Mouse (Mus musculus) common myeloid progenitor, adult 5-6 weeks (primary cell): ENCODE results near the gene Tsfm. TPM values are rescaled to one million over a fixed set of nuclear protein-coding genes. Genes with fewer than 3 reads are reported as not detected.
A peak's percentile ranks its signal among the peaks of the same experiment; 100 is the strongest.

Source experiments
- ATAC-seq: replicated peaks from 2 replicates; pipeline ENCODE4 v1.8.0; 2016; ENCODE audit warnings: low read depth, mild to moderate bottlenecking, moderate TSS enrichment, inconsistent platforms; ENCODE audit not compliant: poor library complexity, severe bottlenecking
- total RNA-seq: library from RNA; stranded (forward); fragments of 200-1000, 187-1606 nt; gene quantifications from 2 replicates; pipeline ENCODE4 v1.2.3, GENCODE M21; 2017

Gene Tsfm
- total RNA-seq, 1 experiment from 2014 or later: 42.3 TPM

DNA sequence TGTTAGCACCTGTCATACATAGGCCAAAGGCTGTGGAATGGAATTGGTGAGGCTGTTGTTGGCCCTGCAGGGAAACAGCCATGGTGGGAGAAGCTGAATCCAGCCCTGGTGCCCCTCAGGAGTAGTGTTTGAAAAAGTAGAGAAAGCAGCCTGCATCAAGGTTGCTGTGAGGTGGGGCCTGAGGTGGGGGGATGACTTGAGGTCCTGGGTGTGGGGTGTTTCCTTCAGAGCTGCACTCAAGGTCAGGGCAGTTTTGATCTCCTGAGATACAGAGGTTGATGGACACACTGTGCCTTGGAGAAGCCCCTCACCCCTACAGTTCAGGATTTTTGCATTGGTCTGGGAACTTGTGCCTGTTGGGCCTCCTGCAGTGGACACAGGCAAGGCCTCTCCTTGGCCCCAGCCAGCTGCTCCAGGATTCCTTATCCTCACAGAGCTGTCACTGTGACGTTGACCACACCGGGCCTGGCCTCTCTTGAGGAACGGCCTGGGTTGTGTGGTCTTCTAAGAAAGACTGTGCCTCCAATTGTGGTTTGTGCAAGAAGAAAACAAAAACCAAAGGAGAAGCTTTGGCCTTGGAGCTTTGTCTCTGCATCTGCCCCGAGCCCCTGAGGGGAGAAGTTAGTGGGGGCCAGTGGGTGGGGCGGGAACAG lies 42.0 kb downstream of the Tsfm start:
- ATAC-seq: peak; percentile 29

DNA sequence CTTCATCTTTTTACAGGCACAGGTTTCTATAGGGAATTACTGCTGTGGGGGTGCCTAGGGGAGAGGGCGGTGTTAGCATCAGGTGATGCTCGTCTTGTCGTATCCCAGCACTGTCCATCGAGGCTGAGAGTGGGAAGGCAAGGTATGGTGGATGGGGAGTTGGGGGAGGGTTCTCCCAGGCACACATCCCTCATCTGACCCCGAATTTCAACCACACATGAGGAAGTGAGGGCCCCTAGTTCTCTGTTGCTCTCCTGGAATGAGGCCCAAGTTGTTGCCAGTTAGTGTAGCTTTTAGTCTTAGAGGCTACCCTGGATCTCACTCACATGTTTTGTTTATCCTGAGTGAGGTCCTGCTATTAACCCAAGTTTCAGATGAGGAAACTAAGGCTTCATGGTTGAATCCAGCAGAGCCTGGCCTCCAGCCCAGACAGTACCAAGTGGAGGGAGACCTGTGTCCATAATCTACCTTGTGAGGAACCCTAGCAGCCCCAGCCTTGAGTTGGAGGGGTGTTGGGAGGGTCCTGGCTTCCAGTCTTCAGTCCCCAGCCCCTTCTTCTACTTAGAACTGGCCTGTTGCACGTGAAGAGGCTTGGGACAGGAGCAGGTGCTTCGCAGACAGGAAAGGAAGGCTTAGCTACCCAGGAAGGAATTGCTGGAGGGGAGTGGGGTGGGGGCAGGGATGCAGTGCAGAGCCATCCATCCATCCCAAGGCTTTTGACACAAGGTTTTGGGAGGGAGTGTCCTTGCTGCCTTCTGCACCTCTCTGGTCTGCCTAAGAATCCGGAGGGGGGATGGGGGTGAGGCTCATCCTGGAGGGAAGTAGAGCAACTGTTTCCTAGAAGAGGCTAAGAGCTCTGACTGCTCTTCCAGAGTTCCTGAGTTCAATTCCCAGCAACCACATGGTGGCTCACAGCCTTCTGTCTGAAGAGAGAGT lies 43.2 kb downstream of the Tsfm start:
- peak; percentile 15 for ATAC-seq

DNA sequence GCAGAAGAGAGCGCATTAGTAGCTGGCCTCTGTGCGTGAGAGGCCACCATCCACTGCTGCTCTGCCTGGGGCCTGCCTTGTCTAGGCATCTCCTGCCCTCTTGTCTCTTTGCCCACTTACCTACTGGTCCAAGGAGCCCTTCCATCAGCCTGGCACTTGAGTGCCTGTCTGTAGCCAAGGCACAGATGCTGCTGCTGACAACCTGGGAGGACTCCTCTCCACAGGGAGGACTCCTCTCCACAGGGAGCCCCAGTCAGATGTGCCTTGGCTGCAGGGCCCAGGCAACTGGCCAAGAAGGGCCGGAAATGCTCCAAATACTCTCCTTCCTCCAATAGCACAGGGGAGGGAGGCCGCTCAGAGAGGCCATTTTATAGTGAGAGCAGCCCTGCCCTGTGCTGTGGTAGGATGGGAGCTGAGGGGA lies 44.1 kb downstream of the Tsfm start:
- ATAC-seq: peak; percentile 43

DNA sequence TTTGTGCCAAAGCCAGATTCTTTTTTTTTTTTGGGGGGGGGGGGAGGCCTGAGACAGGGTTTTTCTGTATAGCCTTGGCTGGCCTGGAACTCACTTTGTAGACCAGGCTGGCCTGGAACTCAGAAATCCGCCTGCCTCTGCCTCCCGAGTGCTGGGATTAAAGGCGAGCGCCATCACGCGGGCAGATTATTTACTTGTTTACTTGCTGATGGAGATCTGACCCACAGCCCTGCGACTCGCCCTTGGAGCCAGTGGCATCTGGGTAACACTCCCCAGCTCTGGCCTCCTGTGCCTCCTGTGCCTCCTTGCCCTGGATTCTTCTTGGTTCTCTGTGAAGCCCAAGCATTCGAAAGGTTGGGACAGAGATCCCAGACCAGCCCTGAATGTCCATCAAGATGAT lies 45.1 kb downstream of the Tsfm start:
- ATAC-seq: no peak

DNA sequence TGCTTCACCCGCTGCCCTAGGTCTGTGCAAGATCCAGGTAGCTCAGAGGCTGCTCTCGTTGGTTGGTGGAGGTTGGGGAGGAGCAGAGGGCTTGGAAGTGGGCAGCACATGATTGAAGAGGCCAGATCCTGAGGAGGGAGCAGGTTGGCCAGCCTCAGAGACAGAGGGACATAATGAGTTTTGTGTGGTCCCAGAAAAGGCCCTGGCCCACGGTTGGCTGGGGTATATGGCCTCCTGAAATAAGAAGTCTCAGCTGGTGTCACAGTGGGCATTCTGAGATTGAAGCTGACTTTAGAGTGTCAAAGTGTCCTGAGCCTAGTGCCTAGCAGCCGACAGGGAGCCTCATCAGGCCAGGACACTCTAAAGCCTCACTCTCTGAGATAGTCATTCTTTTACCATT lies 45.5 kb downstream of the Tsfm start:
- no peak for ATAC-seq

DNA sequence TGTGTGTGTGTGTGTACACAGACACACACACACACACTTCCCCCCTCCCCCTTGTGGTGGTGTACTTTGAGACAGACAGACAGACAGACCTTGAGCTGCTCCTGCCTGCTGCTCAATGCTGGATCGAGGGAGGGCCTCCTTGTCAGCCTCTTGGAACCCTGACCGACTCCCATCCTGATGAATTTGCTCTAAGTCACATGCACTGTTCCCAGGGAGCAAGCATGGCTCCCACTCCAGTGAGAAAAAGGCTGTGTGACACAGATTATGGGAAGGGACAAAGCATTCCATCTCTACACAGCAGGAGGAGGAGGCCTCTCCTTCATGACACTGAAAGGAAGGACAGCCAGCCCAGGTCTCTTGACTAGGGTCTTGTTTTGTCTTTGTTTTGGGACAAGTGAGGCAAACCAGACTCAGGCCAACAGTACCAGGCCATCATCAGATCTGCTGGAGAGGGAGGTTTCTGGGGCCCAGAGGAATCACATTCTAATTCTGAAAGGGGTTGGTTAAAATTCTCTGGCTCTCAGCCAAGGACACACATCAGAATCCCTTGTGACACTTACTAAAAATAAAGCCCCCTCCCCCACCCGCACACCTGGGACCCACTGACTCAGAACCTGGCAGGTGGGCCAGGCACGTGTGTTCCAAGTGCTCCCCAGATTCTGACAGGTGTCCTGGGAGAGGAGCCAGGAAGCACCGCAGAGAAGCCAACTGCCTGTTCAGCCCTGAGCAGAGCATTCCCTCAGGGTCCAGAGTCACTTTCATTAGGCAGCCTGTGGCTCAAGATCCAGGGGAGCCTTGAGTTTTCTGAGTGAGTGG lies 46.2 kb downstream of the Tsfm start:
- ATAC-seq: no peak

DNA sequence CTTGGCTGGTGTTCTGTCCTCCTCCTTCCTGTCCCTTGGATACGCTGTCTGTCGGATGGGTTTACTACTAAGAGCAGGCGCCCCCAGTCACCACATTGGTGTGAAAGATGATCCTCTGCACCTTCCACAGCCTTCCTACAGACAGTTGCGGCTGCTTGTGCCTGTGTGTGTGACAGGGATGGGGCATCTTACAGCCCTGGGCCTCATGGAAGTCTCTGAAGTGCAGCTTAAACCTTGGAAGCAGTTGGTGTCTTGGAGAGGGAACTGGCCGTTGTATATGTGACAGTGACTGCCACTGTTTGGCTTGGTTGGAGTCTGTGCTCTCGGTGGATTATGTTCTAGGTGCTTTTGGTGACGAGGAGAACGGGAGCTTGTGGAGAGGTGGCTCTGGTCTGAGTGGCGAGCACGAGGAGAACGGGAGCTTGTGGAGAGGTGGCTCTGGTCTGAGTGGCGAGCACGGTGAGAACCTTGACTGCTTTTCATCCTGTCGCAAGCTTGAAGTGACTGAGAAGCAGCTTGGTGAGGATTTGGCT lies 47.4 kb downstream of the Tsfm start:
- no peak for ATAC-seq

DNA sequence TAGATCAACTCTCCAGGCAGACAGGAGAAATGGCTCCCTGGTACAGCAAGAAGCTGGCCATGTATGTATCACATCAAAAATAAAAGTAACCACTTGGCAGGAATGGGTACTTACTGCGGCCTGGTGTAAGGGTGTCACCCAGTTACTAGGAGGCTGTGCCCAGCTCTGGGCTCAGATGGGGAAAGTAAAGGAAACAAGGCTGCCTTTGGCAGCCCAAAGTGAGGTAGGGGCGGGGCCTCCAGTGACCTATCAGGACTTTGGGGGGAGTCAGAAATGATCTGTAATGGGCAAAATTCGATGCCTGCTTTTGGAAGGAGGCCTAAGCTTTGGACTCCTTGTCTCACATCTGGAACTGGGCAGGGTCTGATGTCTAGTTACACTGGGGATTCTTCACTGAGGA lies 48.9 kb downstream of the Tsfm start:
- ATAC-seq: no peak

DNA sequence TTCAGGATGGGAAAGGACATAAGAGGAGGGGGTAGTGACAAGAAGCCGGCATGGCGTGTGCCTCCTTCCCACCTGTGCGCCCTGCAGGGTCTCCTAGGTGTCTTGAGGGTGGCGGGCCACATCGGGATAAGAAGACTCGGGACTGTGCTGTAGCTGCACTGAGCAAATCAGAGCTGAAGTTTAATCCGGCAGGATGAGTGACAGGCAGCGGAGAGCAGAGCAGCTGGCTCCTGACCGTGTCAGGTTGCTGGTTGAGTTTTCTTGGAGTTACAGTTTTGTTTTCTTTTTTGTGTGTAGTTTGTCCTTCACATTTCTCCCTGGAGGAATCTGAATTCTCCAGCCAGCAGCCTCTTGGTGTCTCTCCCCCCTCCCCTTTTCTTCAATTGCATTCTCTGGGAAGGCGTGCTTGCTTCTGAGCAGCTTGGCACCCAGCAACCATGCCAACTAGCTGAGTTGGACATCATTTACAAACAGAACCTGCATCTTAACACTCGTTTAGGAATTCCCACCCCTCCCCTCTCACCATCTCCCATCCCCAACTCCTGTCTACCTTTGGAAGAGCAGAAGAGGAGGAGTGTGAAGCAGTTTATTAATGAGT lies 49.6 kb downstream of the Tsfm start:
- ATAC-seq: no peak

DNA sequence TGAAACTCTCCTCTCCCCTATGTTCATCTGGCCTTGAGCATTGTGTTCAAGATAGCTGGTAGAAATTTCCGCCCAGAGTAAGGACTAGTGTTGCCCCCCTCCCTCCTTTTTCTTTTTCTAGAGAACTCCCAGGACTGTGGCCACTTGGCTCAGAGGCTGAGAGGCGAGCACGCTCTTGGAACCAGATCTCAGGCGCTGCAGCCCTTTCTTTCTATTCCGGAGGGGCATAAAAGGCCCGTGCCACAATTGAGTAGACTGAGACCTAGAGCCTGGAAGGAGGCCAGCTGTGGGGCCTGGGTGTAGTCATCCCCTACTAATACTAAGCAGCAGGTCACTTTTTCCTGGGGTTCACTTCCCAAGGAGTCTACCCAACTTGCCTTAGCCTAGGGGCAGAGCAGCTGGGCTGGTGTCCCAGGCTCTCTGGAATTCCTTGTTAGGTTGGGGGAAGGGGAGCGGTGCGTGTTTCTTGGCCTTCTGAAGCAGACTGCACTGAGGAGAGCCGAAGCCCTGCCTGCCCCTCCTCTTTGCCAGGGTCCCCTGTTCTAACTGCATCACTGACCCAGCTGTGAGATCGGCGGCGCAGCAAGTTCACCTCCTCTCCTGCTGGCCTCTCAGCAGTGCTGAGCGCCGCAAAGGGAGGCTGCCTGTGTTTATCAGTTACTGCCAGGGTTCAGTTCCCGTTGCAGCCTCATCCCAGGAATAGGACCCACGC lies 50.3 kb downstream of the Tsfm start:
- no peak for ATAC-seq

DNA sequence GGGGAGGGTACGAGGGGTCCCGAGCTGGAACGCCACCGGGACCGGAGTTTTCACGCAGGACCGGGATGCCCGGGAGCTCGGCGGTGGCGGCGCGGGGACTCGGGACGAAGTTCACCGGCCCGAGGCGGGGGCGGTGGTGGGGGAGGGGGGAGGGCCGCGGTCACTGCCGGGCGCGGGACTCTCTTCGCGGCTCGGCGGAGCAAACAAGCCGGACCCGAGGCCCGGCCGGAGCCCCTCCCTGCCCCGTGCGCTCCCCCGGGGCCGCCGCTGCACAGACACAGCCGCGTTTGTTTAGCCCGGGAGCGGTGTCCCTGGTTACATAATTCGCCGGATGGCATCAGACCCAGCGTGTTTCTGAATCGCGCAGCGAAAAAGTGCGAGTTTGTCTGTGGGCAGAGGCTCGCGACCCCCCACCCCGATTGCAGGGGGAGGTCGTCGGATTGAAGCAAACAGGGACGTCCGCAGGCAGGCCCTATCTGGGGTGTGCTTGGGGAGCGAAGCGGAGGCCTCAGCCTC lies 50.9 kb downstream of the Tsfm start:
- ATAC-seq: no peak

DNA sequence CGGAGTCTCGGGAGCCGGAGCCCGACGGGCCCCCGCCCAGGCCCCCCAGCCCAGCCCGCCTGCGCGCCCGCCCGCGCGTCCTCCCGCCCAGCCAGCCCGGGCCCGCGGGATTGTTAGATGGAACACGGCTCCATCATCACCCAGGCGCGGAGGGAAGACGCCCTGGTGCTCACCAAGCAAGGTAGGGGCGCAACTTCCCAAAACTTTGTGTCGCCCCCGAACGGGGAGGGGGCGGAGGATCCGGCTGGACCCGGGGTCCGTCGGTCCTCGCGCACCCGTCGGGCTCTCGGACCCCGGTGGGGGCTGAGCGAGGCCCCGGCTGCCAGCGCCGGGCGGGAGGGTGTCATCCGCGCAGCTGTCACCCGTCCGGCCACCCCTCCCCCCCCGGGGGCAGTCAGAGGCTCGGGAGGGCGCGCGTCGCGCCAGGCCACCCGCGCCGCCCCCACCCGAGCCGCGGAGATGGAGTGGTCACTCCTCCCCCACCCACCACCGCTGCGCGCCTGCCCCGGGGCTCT lies 51.5 kb downstream of the Tsfm start:
- no peak for ATAC-seq

DNA sequence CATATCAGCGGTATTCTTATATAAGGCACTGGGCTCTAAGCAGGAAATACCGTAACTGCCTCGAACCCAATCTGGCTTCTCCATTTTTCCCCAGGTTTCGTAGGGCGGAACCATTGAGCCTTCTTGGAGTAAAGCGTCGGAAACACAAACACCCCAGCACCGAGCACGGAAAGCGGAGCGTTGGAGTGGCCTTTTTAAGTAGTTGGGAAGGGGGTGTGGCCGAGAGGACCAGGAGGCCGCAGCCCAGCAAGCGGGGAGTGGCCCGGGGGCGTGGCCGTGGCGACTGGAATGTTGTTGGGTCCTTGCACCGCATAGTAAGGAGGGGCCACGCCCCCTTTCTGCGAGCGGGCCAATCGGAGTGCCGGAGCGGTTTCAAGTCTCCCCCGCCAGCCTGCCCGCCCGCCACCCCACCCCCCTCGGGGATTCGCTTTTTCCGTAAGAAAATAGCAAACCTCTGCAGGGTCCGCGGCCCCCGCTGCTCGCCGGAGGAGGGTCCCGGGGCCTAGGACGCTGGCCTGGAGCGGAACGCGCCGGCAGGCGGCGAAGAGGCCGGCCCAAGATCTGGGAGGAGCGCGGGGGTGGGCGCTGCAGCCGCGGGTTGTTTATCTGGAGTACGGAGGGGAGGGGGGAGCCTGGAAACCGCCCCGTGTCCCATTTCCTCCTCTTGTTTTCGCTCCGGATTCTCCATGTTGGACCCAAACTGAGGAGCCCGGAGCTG lies 52.2 kb downstream of the Tsfm start, which contains the start of gene Ctdsp2:
Ctdsp2 (plus strand) TSS at position 441 of the 718 bp plus-strand sequence.
- ATAC-seq: peak; percentile 87

DNA sequence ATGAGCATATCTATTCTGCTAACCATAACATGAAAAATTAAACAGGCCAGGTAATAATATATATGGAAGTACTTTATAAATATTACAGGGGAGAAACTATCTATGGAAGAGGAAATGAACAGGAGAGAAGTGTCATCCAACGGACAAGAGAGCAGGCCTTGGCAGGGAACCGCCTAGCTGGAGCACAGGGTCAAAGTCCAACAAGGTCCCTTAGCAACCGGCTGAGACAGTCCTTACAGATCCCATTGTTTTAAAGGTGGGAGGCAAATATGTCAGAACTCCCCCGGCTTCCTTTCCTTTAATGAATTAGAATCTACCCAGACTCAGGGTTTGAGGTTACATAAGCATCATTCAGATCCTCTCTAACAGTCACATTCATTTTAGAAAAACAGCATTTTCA lies 53.6 kb downstream of the Tsfm start:
- ATAC-seq: no peak

DNA sequence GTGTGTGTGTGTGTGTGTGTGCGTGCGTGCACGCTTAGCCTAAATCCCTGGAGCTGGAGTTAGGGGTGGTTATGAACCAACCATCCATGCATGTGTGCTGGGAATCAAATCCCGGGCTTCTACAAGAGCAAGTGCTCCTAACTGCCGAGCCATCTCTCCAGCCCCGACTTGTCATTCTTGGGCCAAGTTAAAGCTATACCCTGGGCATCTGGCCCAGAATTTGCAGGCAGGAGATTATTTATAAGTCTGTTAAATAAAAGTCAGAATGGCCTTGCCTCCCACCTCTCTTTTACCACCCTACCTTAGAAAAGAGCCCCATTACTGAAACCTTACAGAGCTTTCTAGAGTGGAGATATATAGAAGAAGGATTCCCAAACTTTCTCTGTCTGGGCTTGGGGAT lies 54.9 kb downstream of the Tsfm start:
- ATAC-seq: no peak

DNA sequence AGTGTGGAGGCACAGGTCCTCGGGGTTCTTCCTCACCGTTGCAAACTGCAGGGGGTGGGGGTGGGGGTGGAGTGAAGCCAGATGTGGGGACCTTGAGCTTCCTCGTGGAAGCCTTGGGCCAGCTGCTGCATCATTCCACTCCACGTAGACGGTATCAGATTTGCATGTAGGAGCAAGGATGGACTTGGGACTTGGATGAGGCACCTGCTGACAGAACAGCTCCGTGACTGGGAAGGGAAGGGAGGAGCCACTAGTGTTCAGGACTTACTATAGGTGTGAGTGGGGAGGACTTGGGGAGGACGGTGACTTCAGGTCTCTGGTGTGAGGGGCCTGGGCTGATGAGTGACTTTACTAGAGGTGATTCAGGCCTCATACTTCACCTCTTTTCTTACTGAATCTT lies 57.7 kb downstream of the Tsfm start:
- no peak; the same call in 1 of the 2 replicates for ATAC-seq

DNA sequence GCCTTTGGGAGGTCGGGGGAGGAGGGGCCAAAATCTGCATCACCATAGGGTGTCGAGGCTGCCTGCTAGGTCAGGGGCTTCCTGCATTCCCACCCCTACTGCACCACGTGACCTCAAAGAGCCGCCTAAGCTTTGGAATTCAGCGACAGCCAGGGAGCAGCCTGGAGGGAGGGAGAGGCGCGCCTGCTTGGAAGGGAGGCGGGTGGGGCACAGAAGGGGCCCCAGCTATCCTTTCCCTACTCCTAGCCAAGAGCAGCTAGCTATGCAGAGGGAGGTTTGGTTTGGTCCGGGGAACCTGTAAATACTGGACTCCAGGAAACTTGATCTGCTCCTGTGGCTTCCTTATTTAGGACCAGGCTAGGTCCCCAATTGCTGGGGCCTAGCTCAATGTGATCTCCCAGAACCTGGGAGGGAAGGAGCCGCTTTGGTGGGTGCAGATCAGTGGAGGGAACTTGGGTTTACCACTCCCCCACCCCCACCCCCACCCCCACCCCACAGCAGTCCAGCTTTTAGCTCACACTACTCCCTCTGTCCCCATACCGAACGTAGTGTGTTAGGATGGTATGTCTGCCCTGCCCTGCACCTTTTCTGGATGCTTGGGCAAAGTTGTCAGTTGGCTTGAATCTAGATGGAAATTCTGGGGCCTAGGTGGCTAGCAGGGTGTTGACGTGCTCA lies 58.5 kb downstream of the Tsfm start:
- ATAC-seq: no peak
